Mouse (Mus musculus) MEL (cell line): ENCODE results near the gene Unc13b. TPM values are rescaled to one million over a fixed set of nuclear protein-coding genes. Genes with fewer than 3 reads are reported as not detected.

ENCODE experiments used
- DNase-seq: peaks from one replicate; pipeline ENCODE4 v3.0.0; 2011; ENCODE audit warnings: low read depth, low spot score
- H3K27ac ChIP-seq: 2 replicates; pipeline ENCODE4 v1.5.1; 2012; ENCODE audit warnings: low read depth, mild to moderate bottlenecking, control low read depth, low read length, moderate library complexity; ENCODE audit not compliant: control insufficient read depth
- H3K27me3 ChIP-seq, 2 experiments: fragments of 150-350 bp in 1 of 2; sonication (generic) in 1 of 2; 2 replicates each; pipeline ENCODE4 v1.6.1; 2012; ENCODE audit warnings: low read length in 2 of 2, mild to moderate bottlenecking in 2 of 2, improper control_type of control experiment in 1 of 2, moderate library complexity in 1 of 2; ENCODE audit not compliant: insufficient read depth in 2 of 2, control insufficient read depth in 1 of 2
- H3K36me3 ChIP-seq, 2 experiments: 2 replicates each; pipeline ENCODE4 v1.6.1; 2012 to 2014; ENCODE audit warnings: low read length in 2 of 2, improper control_type of control experiment in 1 of 2, inconsistent platforms in 1 of 2, mild to moderate bottlenecking in 1 of 2; ENCODE audit not compliant: insufficient read depth in 2 of 2, control insufficient read depth in 1 of 2
- H3K4me1 ChIP-seq, 2 experiments: fragments of 150-350 bp in 1 of 2; sonication (generic) in 1 of 2; 2 replicates each; pipeline ENCODE4 v1.6.1; 2012; ENCODE audit warnings: low read length in 2 of 2, improper control_type of control experiment in 1 of 2, mild to moderate bottlenecking in 1 of 2; ENCODE audit not compliant: insufficient read depth in 2 of 2, control insufficient read depth in 1 of 2
- H3K4me3 ChIP-seq, 2 experiments: fragments of 150-350 bp in 1 of 2; sonication (generic) in 1 of 2; 2 replicates each; pipeline ENCODE4 v1.5.1; 2012; ENCODE audit warnings: low read depth in 2 of 2, low read length in 2 of 2, mild to moderate bottlenecking in 2 of 2, moderate library complexity in 2 of 2, control low read depth in 1 of 2, improper control_type of control experiment in 1 of 2; ENCODE audit not compliant: control insufficient read depth in 1 of 2, insufficient read depth in 1 of 2
- H3K79me2 ChIP-seq: 2 replicates; pipeline ENCODE4 v1.6.1; 2012; ENCODE audit warnings: mild to moderate bottlenecking, low read length, moderate library complexity; ENCODE audit not compliant: control insufficient read depth, poor library complexity, insufficient read depth
- H3K9ac ChIP-seq: 2 replicates; pipeline ENCODE4 v1.6.1; 2012; ENCODE audit warnings: low read depth, mild to moderate bottlenecking, control low read depth, low read length, moderate library complexity; ENCODE audit not compliant: control insufficient read depth, poor library complexity, severe bottlenecking
- H3K9me3 ChIP-seq: fragments of 150-350 bp; sonication (generic); replicated peaks from 2 replicates; pipeline ENCODE4 v1.6.1; 2012; ENCODE audit warnings: mild to moderate bottlenecking, low read length, improper control_type of control experiment, moderate library complexity; ENCODE audit not compliant: insufficient read depth
- BHLHE40 ChIP-seq: IDR thresholded peaks from 2 replicates; pipeline ENCODE4 v1.6.1; 2012; ENCODE audit warnings: low read depth, mild to moderate bottlenecking, inconsistent platforms, low read length, improper control_type of control experiment, borderline replicate concordance
- CHD1 ChIP-seq: IDR thresholded peaks from 2 replicates; pipeline ENCODE4 v1.6.1; 2012; ENCODE audit warnings: low read depth, mild to moderate bottlenecking, inconsistent platforms, low read length, improper control_type of control experiment
- CHD2 ChIP-seq: IDR thresholded peaks from 2 replicates; pipeline ENCODE4 v1.6.1; 2011; ENCODE audit warnings: low read length, improper control_type of control experiment
- CTCF ChIP-seq, 3 experiments: IDR thresholded peaks in 2 of 3; conservative IDR thresholded peaks in 1 of 3; 2 replicates each; pipeline ENCODE4 v1.5.1; 2011 to 2012; ENCODE audit warnings: low read length in 3 of 3, low read depth in 2 of 3, mild to moderate bottlenecking in 2 of 3, improper control_type of control experiment in 1 of 3, inconsistent platforms in 1 of 3, mixed read lengths in 1 of 3, moderate library complexity in 1 of 3; ENCODE audit not compliant: control insufficient read depth in 1 of 3, insufficient read depth in 1 of 3, poor library complexity in 1 of 3, severe bottlenecking in 1 of 3
- E2F4 ChIP-seq: IDR thresholded peaks from 2 replicates; pipeline ENCODE4 v1.6.1; 2011; ENCODE audit warnings: low read depth, low read length, improper control_type of control experiment, borderline replicate concordance
- ELF1 ChIP-seq: IDR thresholded peaks from 2 replicates; pipeline ENCODE4 v1.6.1; 2014; ENCODE audit warnings: low read depth, mild to moderate bottlenecking, inconsistent platforms, low read length, improper control_type of control experiment, moderate library complexity
- EP300 ChIP-seq, 2 experiments: IDR thresholded peaks; 2 replicates each; pipeline ENCODE4 v1.6.1; 2011; ENCODE audit warnings: improper control_type of control experiment in 2 of 2, low read length in 2 of 2, low read depth in 1 of 2, mild to moderate bottlenecking in 1 of 2
- ETS1 ChIP-seq: IDR thresholded peaks from 2 replicates; pipeline ENCODE4 v1.6.1; 2012; ENCODE audit warnings: low read depth, mild to moderate bottlenecking, inconsistent platforms, low read length, improper control_type of control experiment, moderate library complexity
- GABPA ChIP-seq: IDR thresholded peaks from 2 replicates; pipeline ENCODE4 v1.6.1; 2012; ENCODE audit warnings: low read depth, mild to moderate bottlenecking, inconsistent platforms, low read length, improper control_type of control experiment, moderate library complexity
- GATA1 ChIP-seq: IDR thresholded peaks from 2 replicates; pipeline ENCODE4 v1.6.1; 2011; ENCODE audit warnings: low read depth, low read length, improper control_type of control experiment
- HCFC1 ChIP-seq: IDR thresholded peaks from 2 replicates; pipeline ENCODE4 v1.6.1; 2012; ENCODE audit warnings: low read depth, mild to moderate bottlenecking, inconsistent platforms, low read length, improper control_type of control experiment, moderate library complexity
- KAT2A ChIP-seq: conservative IDR thresholded peaks from 2 replicates; pipeline ENCODE4 v1.6.1; 2012; ENCODE audit warnings: low read depth, low read length, improper control_type of control experiment, inconsistent platforms
- MAFK ChIP-seq: IDR thresholded peaks from 2 replicates; pipeline ENCODE4 v1.6.1; 2011; ENCODE audit warnings: low read depth, mild to moderate bottlenecking, low read length, improper control_type of control experiment, borderline replicate concordance
- MAX ChIP-seq: IDR thresholded peaks from 2 replicates; pipeline ENCODE4 v1.6.1; 2011; ENCODE audit warnings: low read length, improper control_type of control experiment
- MAZ ChIP-seq: IDR thresholded peaks from 2 replicates; pipeline ENCODE4 v1.6.1; 2012; ENCODE audit warnings: low read depth, mild to moderate bottlenecking, inconsistent platforms, low read length, improper control_type of control experiment
- MEF2A ChIP-seq: IDR thresholded peaks from 2 replicates; pipeline ENCODE4 v1.6.1; 2014; ENCODE audit warnings: low read depth, mild to moderate bottlenecking, inconsistent platforms, low read length, improper control_type of control experiment; ENCODE audit not compliant: poor library complexity, insufficient replicate concordance, severe bottlenecking; ENCODE audit errors: extremely low read depth
- MXI1 ChIP-seq: IDR thresholded peaks from 2 replicates; pipeline ENCODE4 v1.6.1; 2011; ENCODE audit warnings: mild to moderate bottlenecking, low read depth, low read length, improper control_type of control experiment
- MYB ChIP-seq: IDR thresholded peaks from 2 replicates; pipeline ENCODE4 v1.6.1; 2011; ENCODE audit warnings: mild to moderate bottlenecking, low read depth, low read length, improper control_type of control experiment
- MYC ChIP-seq: IDR thresholded peaks from 2 replicates; pipeline ENCODE4 v1.6.1; 2011; ENCODE audit warnings: low read depth, mild to moderate bottlenecking, low read length, improper control_type of control experiment, moderate library complexity
- NELFE ChIP-seq: IDR thresholded peaks from 2 replicates; pipeline ENCODE4 v1.6.1; 2011; ENCODE audit warnings: low read depth, low read length, improper control_type of control experiment
- NRF1 ChIP-seq: IDR thresholded peaks from 2 replicates; pipeline ENCODE4 v1.6.1; 2014; ENCODE audit warnings: low read depth, mild to moderate bottlenecking, inconsistent platforms, low read length, improper control_type of control experiment, moderate library complexity; ENCODE audit not compliant: poor library complexity, insufficient read depth, severe bottlenecking
- POLR2A ChIP-seq, 2 experiments: IDR thresholded peaks; 2 replicates each; pipeline ENCODE4 v1.6.1; 2011 to 2012; ENCODE audit warnings: low read length in 2 of 2, mild to moderate bottlenecking in 2 of 2, control low read depth in 1 of 2, improper control_type of control experiment in 1 of 2, low read depth in 1 of 2, moderate library complexity in 1 of 2; ENCODE audit not compliant: control insufficient read depth in 1 of 2, insufficient read depth in 1 of 2, poor library complexity in 1 of 2
- POLR2AphosphoS2 ChIP-seq: IDR thresholded peaks from 2 replicates; pipeline ENCODE4 v1.6.1; 2011; ENCODE audit warnings: low read length, improper control_type of control experiment
- POLR2AphosphoS5 ChIP-seq: IDR thresholded peaks from 2 replicates; pipeline ENCODE4 v1.6.1; 2012; ENCODE audit warnings: low read depth, borderline replicate concordance, mild to moderate bottlenecking, inconsistent platforms, low read length, moderate library complexity, mixed read lengths
- RAD21 ChIP-seq: IDR thresholded peaks from 2 replicates; pipeline ENCODE4 v1.6.1; 2011; ENCODE audit warnings: mild to moderate bottlenecking, low read depth, low read length, improper control_type of control experiment
- RCOR1 ChIP-seq: IDR thresholded peaks from 2 replicates; pipeline ENCODE4 v1.6.1; 2012; ENCODE audit warnings: low read depth, mild to moderate bottlenecking, inconsistent platforms, low read length, improper control_type of control experiment
- SIN3A ChIP-seq: IDR thresholded peaks from 2 replicates; pipeline ENCODE4 v1.6.1; 2012; ENCODE audit warnings: low read length, improper control_type of control experiment, inconsistent platforms
- SMC3 ChIP-seq: IDR thresholded peaks from 2 replicates; pipeline ENCODE4 v1.6.1; 2011; ENCODE audit warnings: low read depth, low read length, improper control_type of control experiment
- TAL1 ChIP-seq: IDR thresholded peaks from 2 replicates; pipeline ENCODE4 v1.6.1; 2012; ENCODE audit warnings: mild to moderate bottlenecking, inconsistent platforms, low read length, moderate library complexity, mixed read lengths
- TBP ChIP-seq: IDR thresholded peaks from 2 replicates; pipeline ENCODE4 v1.8.0; 2011; ENCODE audit warnings: low read depth, low read length, improper control_type of control experiment
- TCF12 ChIP-seq: IDR thresholded peaks from 2 replicates; pipeline ENCODE4 v1.6.1; 2014; ENCODE audit warnings: low read depth, mild to moderate bottlenecking, inconsistent platforms, low read length, improper control_type of control experiment, moderate library complexity
- UBTF ChIP-seq: IDR thresholded peaks from 2 replicates; pipeline ENCODE4 v1.6.1; 2012; ENCODE audit warnings: low read depth, mild to moderate bottlenecking, inconsistent platforms, low read length, improper control_type of control experiment, moderate library complexity, borderline replicate concordance; ENCODE audit not compliant: insufficient read depth
- USF1 ChIP-seq: IDR thresholded peaks from 2 replicates; pipeline ENCODE4 v1.6.1; 2014; ENCODE audit warnings: low read depth, mild to moderate bottlenecking, inconsistent platforms, low read length, improper control_type of control experiment, moderate library complexity
- USF2 ChIP-seq, 2 experiments: IDR thresholded peaks; 2 replicates each; pipeline ENCODE4 v1.6.1; 2011 to 2012; ENCODE audit warnings: improper control_type of control experiment in 2 of 2, low read length in 2 of 2, borderline replicate concordance in 1 of 2, inconsistent platforms in 1 of 2, low read depth in 1 of 2, mild to moderate bottlenecking in 1 of 2; ENCODE audit not compliant: insufficient read depth in 1 of 2
- ZC3H11A ChIP-seq: IDR thresholded peaks from 2 replicates; pipeline ENCODE4 v1.6.1; 2012; ENCODE audit warnings: low read depth, mild to moderate bottlenecking, inconsistent platforms, low read length, improper control_type of control experiment
- ZKSCAN1 ChIP-seq: IDR thresholded peaks from 2 replicates; pipeline ENCODE4 v1.6.1; 2012; ENCODE audit warnings: low read depth, mild to moderate bottlenecking, inconsistent platforms, low read length, improper control_type of control experiment, moderate library complexity
- ZMIZ1 ChIP-seq: IDR thresholded peaks from 2 replicates; pipeline ENCODE4 v1.6.1; 2012; ENCODE audit warnings: low read depth, mild to moderate bottlenecking, inconsistent platforms, low read length, improper control_type of control experiment, moderate library complexity
- ZNF384 ChIP-seq: IDR thresholded peaks from 2 replicates; pipeline ENCODE4 v1.6.1; 2012; ENCODE audit warnings: low read depth, mild to moderate bottlenecking, inconsistent platforms, low read length, improper control_type of control experiment
- polyA plus RNA-seq, 2 experiments: library from polyadenylated mRNA; stranded (reverse) in 1 of 2; unstranded in 1 of 2; fragments of >175 nt in 1 of 2; fragments of >200 nt in 1 of 2; gene quantifications; 2 replicates each; pipeline versions ENCODE4 v1.2.1 to v1.2.4; 2012; ENCODE audit warnings: low replicate concordance in 2 of 2, low read depth in 1 of 2; ENCODE audit not compliant: insufficient read length in 2 of 2, insufficient read depth in 1 of 2, missing spikeins in 1 of 2
- total RNA-seq: library from RNA; depleted of rRNA; stranded (reverse); fragments of 300-350 nt; gene quantifications from 2 replicates; pipeline ENCODE4 v1.2.3, GENCODE M21; 2012

Unc13b gene
- total and polyA plus RNA-seq, 3 experiments = 5.4 to 9.6 TPM; not detected in 1

- Histone ChIP-seq H3K79me2 (no peaks in the 10 kb centered on the region), H3K4me1 (peaks cover 14 to 27% of the 10 kb centered on the region in 2 experiments), H3K27me3 (no peaks in the 10 kb centered on the region), H3K9ac (no peak overlapping the region), H3K9me3 (no peaks in the 10 kb centered on the region), H3K27ac (peak overlapping the region; percentile 45), H3K36me3 (peaks cover 0 to 31% of the 10 kb centered on the region in 2 experiments; a peak in 2 of 4 replicates), H3K4me3 (peak overlapping the region in 1 of 2 experiments; percentile 18; a peak in 2 of 4 replicates)
- DNase-seq = peak; percentile 82
- TF ChIP-seq MYB (no peak), USF2 (IDR thresholded peaks at IDR 0.05; ENCODE audit: borderline replicate concordance in 1 of 2, insufficient read depth in 1 of 2, low read depth in 1 of 2, low read length in 2 of 2) (no peak), BHLHE40 (no peak), MYC (no peak), MEF2A (no peak), CHD1 (no peak), USF1 (no peak), RAD21 (peak; percentile 63), SIN3A (no peak), TBP (no peak), POLR2AphosphoS5 (no peak), E2F4 (no peak), CTCF (IDR thresholded peaks at IDR 0.05 in 2 of 3, conservative IDR thresholded peaks at IDR 0.05 in 1 of 3; ENCODE audit: control insufficient read depth in 1 of 3, insufficient read depth in 1 of 3, low read depth in 2 of 3, low read length in 3 of 3, poor library complexity in 1 of 3, severe bottlenecking in 1 of 3) (peak; percentile 31 to 82 (median 62)), RCOR1 (0 out of 2 replicates have a peak, but pooled peaks have one; percentile 1), TAL1 (no peak), NELFE (no peak), GABPA (no peak), CHD2 (no peak), SMC3 (peak; percentile 78), NRF1 (no peak), ZC3H11A (peak; percentile 62), POLR2AphosphoS2 (no peak), KAT2A (no peak), POLR2A (IDR thresholded peaks at IDR 0.05; ENCODE audit: control insufficient read depth in 1 of 2, insufficient read depth in 1 of 2, low read depth in 1 of 2, low read length in 2 of 2, poor library complexity in 1 of 2) (no peak), MAZ (no peak), ETS1 (no peak), GATA1 (no peak), ZNF384 (peak; percentile 49; the same call in 1 of the 2 replicates), MAX (no peak), MAFK (no peak), ELF1 (no peak), ZKSCAN1 (no peak), TCF12 (no peak), EP300 (IDR thresholded peaks at IDR 0.05; ENCODE audit: low read depth in 1 of 2, low read length in 2 of 2) (no peak), ZMIZ1 (no peak), HCFC1 (no peak), UBTF (no peak), MXI1 (no peak)
These were observed 56.2 kb downstream of the Unc13b start for GRCm38 (mm10) chr4:43114946-43115345.
